34 mouse cellular contexts compared by ENCODE assay signal in genomic region chr2:16983583-16984221, GRCm38 (mm10).
"Had no signal": no experiment of that assay in that cellular context is flagged by ENCODE, and none has a peak within 500 bp of the region (broad histone marks: within the 10 kb centered on the region; RNA-seq: fewer than 3 reads in every experiment).

No protein-coding gene starts in this region.

- H3K4me2 ChIP-seq: heart, embryonic 11.5 days; heart, embryonic 12.5 days; heart, embryonic 13.5 days; heart, embryonic 15.5 days; hindbrain, embryonic 12.5 days; hindbrain, embryonic 13.5 days; hindbrain, embryonic 14.5 days; hindbrain, embryonic 15.5 days; kidney, embryonic 15.5 days had no signal

- H3K4me1 ChIP-seq: heart, embryonic 10.5 days; heart, embryonic 12.5 days; heart, embryonic 13.5 days; heart, embryonic 15.5 days; hindbrain, embryonic 10.5 days; hindbrain, embryonic 12.5 days; hindbrain, embryonic 13.5 days; hindbrain, embryonic 15.5 days; kidney, embryonic 15.5 days had no signal

- H3K4me3 ChIP-seq: heart, adult 2 months; heart, embryonic 10.5 days; heart, embryonic 12.5 days; heart, embryonic 13.5 days; heart, embryonic 15.5 days; hindbrain, embryonic 10.5 days; hindbrain, embryonic 12.5 days; hindbrain, embryonic 13.5 days; hindbrain, embryonic 15.5 days; kidney, embryonic 15.5 days; layer of hippocampus, adult 2 months; left cerebral cortex, adult 2 months had no signal

- H3K27me3 ChIP-seq: heart, embryonic 12.5 days; heart, embryonic 13.5 days; heart, embryonic 15.5 days; hindbrain, embryonic 12.5 days; hindbrain, embryonic 13.5 days; hindbrain, embryonic 15.5 days; kidney, embryonic 15.5 days had no signal

- H3K27ac ChIP-seq: heart, adult 2 months; heart, embryonic 10.5 days; heart, embryonic 13.5 days; heart, embryonic 15.5 days; hindbrain, embryonic 10.5 days; hindbrain, embryonic 12.5 days; hindbrain, embryonic 13.5 days; hindbrain, embryonic 14.5 days; hindbrain, embryonic 15.5 days; hindbrain, postnatal 0 days; kidney, embryonic 15.5 days; kidney, postnatal 0 days; layer of hippocampus, adult 2 months; left cerebral cortex, adult 2 months had no signal

- H3K36me3 ChIP-seq: heart, embryonic 10.5 days; heart, embryonic 12.5 days; heart, embryonic 13.5 days; heart, embryonic 15.5 days; hindbrain, embryonic 10.5 days; hindbrain, embryonic 12.5 days; hindbrain, embryonic 13.5 days; hindbrain, embryonic 15.5 days; kidney, embryonic 15.5 days had no signal

- H3K9ac ChIP-seq: heart, embryonic 12.5 days; heart, embryonic 13.5 days; heart, embryonic 15.5 days; hindbrain, embryonic 12.5 days; hindbrain, embryonic 13.5 days; hindbrain, embryonic 14.5 days; hindbrain, embryonic 15.5 days; kidney, embryonic 15.5 days had no signal

- DNase-seq: heart, adult 18-20 months; heart, adult 2 months; heart, postnatal 10 days; heart, postnatal 14 days; heart, postnatal 36 days; kidney, adult 11 months; kidney, adult 18-20 months; kidney, adult 2 months; kidney, adult 8-10 months; kidney, adult 9 months; kidney, postnatal 10 days; kidney, postnatal 14 days; kidney, postnatal 25 days; kidney, postnatal 36 days; kidney, postnatal 4 days; layer of hippocampus, adult 9-11 months; layer of hippocampus, postnatal 36 days had no signal

- H3K9me3 ChIP-seq: heart, embryonic 10.5 days; heart, embryonic 13.5 days; heart, embryonic 15.5 days; hindbrain, embryonic 10.5 days; hindbrain, embryonic 12.5 days; hindbrain, embryonic 13.5 days; hindbrain, embryonic 15.5 days; kidney, embryonic 15.5 days had no signal

- ATAC-seq: hindbrain, embryonic 16.5 days; hindbrain, postnatal 0 days; inflammation-experienced regulatory T-cells, adult 6 months had no signal
